In the genomic region with DNA sequence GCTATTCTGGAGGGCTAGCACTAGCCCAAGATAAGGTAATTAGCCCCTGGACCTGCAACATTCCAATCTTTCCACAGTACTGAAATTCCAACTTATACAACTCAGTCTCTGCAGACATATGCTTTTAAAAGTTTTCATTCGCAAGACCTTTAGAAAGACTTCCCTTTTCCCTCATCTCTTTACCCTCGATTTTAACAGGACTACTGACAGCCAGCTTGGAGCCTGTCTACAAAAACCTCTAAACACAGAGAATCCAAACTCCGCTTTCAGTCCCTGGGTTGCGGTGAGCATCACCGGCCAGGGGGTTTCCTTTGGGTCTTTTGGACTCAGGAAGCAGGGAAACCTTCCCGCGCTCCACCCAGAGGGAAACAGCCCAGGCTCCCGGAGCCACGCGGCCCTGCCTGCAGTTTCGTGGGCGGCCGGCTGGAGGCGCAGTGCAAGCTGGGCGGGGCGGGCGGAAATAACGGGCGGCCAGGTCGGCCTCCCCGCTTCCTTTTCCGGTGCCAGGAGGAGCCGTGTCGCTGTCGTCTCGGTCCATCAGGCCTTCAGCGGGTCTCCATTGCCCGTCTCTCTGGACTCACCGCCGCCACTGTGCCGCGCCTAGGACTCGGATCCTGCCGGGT, we compare ENCODE assay signal across 8 mouse cellular contexts. TPM values are rescaled to one million over a fixed set of nuclear protein-coding genes. Genes with fewer than 3 reads are reported as not detected.
DNase-seq lines count a peak whose midpoint lies in the region; ATAC-seq and TF ChIP-seq lines count a peak whose summit lies in the region.

Mapk1ip1l (plus strand) TSS at position 482 of the 623 bp plus-strand sequence.

- WGBS in hindbrain, postnatal 0 days, result 1% methylated on average over 33 of the region's 34 CpGs

- H3K4me1 ChIP-seq in hindbrain, postnatal 0 days (ENCODE audit: insufficient read depth, low read length), result peaks cover 9% of the 10 kb centered on the region

- intact Hi-C loops in gastrocnemius, adult 2 months (cut with DNase I), result loop anchor here (5.0 kb wide), 1 partner anchor 99 kb away; no protein-coding TSS in a partner anchor
- intact Hi-C loops in left cerebral cortex, adult 2 months (cut with DNase I), result loop anchor here (2.0 kb wide), 1 partner anchor 21 kb away; the partner anchor contains the start of genes Socs4 and Wdhd1

- no peaks in the 10 kb centered on the region for H3K27me3 ChIP-seq in hindbrain, postnatal 0 days (ENCODE audit: insufficient read depth, low read length)

- peak; percentile 95 for ATAC-seq in hindbrain, postnatal 0 days
- peak; percentile 99 for ATAC-seq in megakaryocyte, adult 5-6 weeks (ENCODE audit: poor library complexity, severe bottlenecking)

- H3K4me3 ChIP-seq in gastrocnemius, adult 2 months, result peak within 1 kb of the TSS; percentile 100
- H3K4me3 ChIP-seq in hindbrain, postnatal 0 days (ENCODE audit: low read length), result peak within 1 kb of the TSS; percentile 98
- H3K4me3 ChIP-seq in left cerebral cortex, adult 2 months, result peak within 1 kb of the TSS; percentile 99

- DNase-seq in WW6 (ENCODE audit: low read depth, low spot score), result peak; percentile 68
- peak; percentile 94 to 97 for DNase-seq in cerebellum, postnatal 4 days (ENCODE audit: low spot score in 2 of 2)
- DNase-seq in gastrocnemius, adult 2 months, result peak; percentile 94
- DNase-seq in hindbrain, postnatal 0 days (ENCODE audit: low spot score), result peak; percentile 92
- peak; percentile 87 to 96 for DNase-seq in left cerebral cortex, adult 2 months (ENCODE audit: extremely low spot score in 1 of 2, low spot score in 2 of 2)
- peak; percentile 85 to 92 for DNase-seq in right cerebral cortex, adult 2 months (ENCODE audit: low spot score in 2 of 2)
- DNase-seq in urinary bladder, postnatal 14 days (ENCODE audit: low spot score), result peak; percentile 92

- peak within 1 kb of the TSS; percentile 85 for H3K4me2 ChIP-seq in hindbrain, postnatal 0 days (ENCODE audit: low read depth, low read length)

- no peaks in the 10 kb centered on the region for H3K9me3 ChIP-seq in hindbrain, postnatal 0 days (ENCODE audit: low read length)

- peak within 1 kb of the TSS; percentile 98 for H3K27ac ChIP-seq in gastrocnemius, adult 2 months
- peak within 1 kb of the TSS; percentile 99 for H3K27ac ChIP-seq in hindbrain, postnatal 0 days
- H3K27ac ChIP-seq in left cerebral cortex, adult 2 months, result peak within 1 kb of the TSS; percentile 98

- H3K9ac ChIP-seq in hindbrain, postnatal 0 days (replicated peaks; ENCODE audit: low read length), result peak within 1 kb of the TSS; percentile 97

- no peak; the same call in 1 of the 2 replicates for TF ChIP-seq CTCF in gastrocnemius, adult 2 months (IDR thresholded peaks at IDR 0.05)
- TF ChIP-seq CTCF in hindbrain, postnatal 0 days (IDR thresholded peaks at IDR 0.05; ENCODE audit: low read depth), result peak; percentile 87
- peak; percentile 100 for TF ChIP-seq CTCF in left cerebral cortex, adult 2 months (IDR thresholded peaks at IDR 0.05)

- H3K36me3 ChIP-seq in hindbrain, postnatal 0 days (ENCODE audit: insufficient read depth, low read length), result no peaks in the 10 kb centered on the region

RNA-seq across cellular contexts. Expression of gene Mapk1ip1l, which starts in this region (rescaled TPM):
- 10 to 100 TPM; 27.8 to 28.1 TPM for total RNA-seq in gastrocnemius, adult 2 months (2021)
- 49.2 and 50.3 TPM in 2 replicates for total RNA-seq in hindbrain, postnatal 0 days (2014; rRNA removed)
- polyA plus RNA-seq in hindbrain, postnatal 0 days (2015; fragmentation: Nextera tagmentation; extraction: Ambion mirVana), result 31.8 and 33.9 TPM in 2 replicates
- 10 to 100 TPM; 46.7 to 51.9 TPM for total RNA-seq in left cerebral cortex, adult 2 months (2021)
- 65.7 and 68.3 TPM in 2 replicates for total RNA-seq in megakaryocyte, adult 5-6 weeks (2015)
- 42.3 and 49.4 TPM in 2 replicates for total RNA-seq in megakaryocyte, adult 5-6 weeks (2017)

Comparison
In these comparisons a context has a peak if more than half of its experiments do, and no peak if none do; other contexts are left out.
1. Peak in every context shown above with its lines: DNase-seq, ATAC-seq, H3K4me3 ChIP-seq and H3K27ac ChIP-seq.